Mouse (Mus musculus) forebrain, embryonic 13.5 days (tissue): Measurements from ENCODE around the gene Pou5f2. TPM values are rescaled to one million over a fixed set of nuclear protein-coding genes. Genes with fewer than 3 reads are reported as not detected.

Experiments used
- ATAC-seq: fragments of 200-750 bp; cut with Nextera tagmentation; 2 replicates; pipeline ENCODE4 v1.8.0; 2017
- H3K27ac ChIP-seq: fragments of 300-500 bp; sonication (generic); 2 replicates; pipeline ENCODE4 v1.5.1; 2015; ENCODE audit warnings: inconsistent platforms, mild to moderate bottlenecking, moderate library complexity
- H3K27me3 ChIP-seq: fragments of 300-500 bp; sonication (generic); 2 replicates; pipeline ENCODE4 v1.6.1; 2015; ENCODE audit warnings: mild to moderate bottlenecking, inconsistent platforms
- H3K36me3 ChIP-seq: fragments of 300-500 bp; sonication (generic); 2 replicates; pipeline ENCODE4 v1.6.1; 2015; ENCODE audit warnings: mild to moderate bottlenecking, inconsistent platforms; ENCODE audit not compliant: poor library complexity, severe bottlenecking
- H3K4me1 ChIP-seq: fragments of 300-500 bp; sonication (generic); 2 replicates; pipeline ENCODE4 v1.6.1; 2015; ENCODE audit warnings: inconsistent platforms
- H3K4me2 ChIP-seq: fragments of 300-500 bp; sonication (generic); 2 replicates; pipeline ENCODE4 v1.6.1; 2015; ENCODE audit warnings: inconsistent platforms, mild to moderate bottlenecking, moderate library complexity
- H3K4me3 ChIP-seq: fragments of 300-500 bp; sonication (generic); 2 replicates; pipeline ENCODE4 v1.5.1; 2015; ENCODE audit warnings: mild to moderate bottlenecking, inconsistent platforms
- H3K9ac ChIP-seq: fragments of 300-500 bp; sonication (generic); 2 replicates; pipeline ENCODE4 v1.6.1; 2015; ENCODE audit warnings: mild to moderate bottlenecking, inconsistent platforms
- H3K9me3 ChIP-seq: fragments of 300-500 bp; sonication (generic); replicated peaks from 2 replicates; pipeline ENCODE4 v1.6.1; 2016; ENCODE audit warnings: inconsistent platforms
- WGBS: fragments of 180-500 bp; shearing (Covaris S2); methylation state at CpG from one replicate; pipeline ENCODE4 v1.1.7; 2015; 5-methylcytosine and 5-hydroxymethylcytosine counted together
- polyA plus RNA-seq: library from polyadenylated mRNA; unstranded; fragments of >200 nt; fragmentation: Nextera tagmentation; extraction: Ambion mirVana; gene quantifications from 2 replicates; pipeline ENCODE4 v1.2.1, GENCODE M21; 2015

Gene Pou5f2
- 2.1 and 2.4 TPM in 2 replicates for polyA plus RNA-seq

GRCm38 (mm10) chr13:78024683-78025294 lies at the start of gene Pou5f2:
Gene Pou5f2 (plus strand): TSS chr13:78024902.
- Histone ChIP-seq H3K4me1 (no peaks in the 10 kb centered on the region), H3K27me3 (no peaks in the 10 kb centered on the region), H3K36me3 (no peaks in the 10 kb centered on the region), H3K4me2 (no peak within 1 kb of the TSS), H3K9ac (no peak within 1 kb of the TSS), H3K9me3 (no peaks in the 10 kb centered on the region), H3K27ac (no peak within 1 kb of the TSS), H3K4me3 (no peak within 1 kb of the TSS)
- ATAC-seq = 0 out of 2 replicates have a peak, but pooled peaks have one; percentile 24
- 61% methylated on average over 15 of the region's 15 CpGs for WGBS

DNA sequence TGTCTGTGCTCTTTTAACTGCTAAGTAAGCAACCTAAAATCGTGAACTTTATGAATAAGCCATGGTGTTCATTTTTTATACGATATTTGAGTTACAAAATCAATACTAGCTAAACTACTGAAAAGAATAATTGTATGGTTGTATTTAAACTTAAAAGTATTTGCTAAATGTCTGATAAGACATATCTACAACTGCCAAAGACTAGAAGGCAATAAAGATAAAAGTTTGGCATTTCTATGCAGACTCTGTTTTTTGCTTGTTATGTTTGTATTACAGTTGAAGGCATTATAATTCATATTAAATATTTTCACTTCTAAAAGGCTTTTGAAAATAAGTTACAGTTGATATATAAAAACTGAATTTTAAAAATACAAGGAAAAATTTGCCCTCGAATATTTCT lies 48.5 kb upstream of the Pou5f2 start:
- no peaks in the 10 kb centered on the region for H3K9me3 ChIP-seq
- no peak overlapping the region for H3K27ac ChIP-seq
- H3K4me3 ChIP-seq = no peak overlapping the region
- H3K4me2 ChIP-seq = no peak overlapping the region
- no peaks in the 10 kb centered on the region for H3K4me1 ChIP-seq
- no peak for ATAC-seq
- H3K9ac ChIP-seq = no peak overlapping the region
- H3K36me3 ChIP-seq = no peaks in the 10 kb centered on the region
- WGBS = 83% methylated on average over 3 of the region's 3 CpGs
- H3K27me3 ChIP-seq = no peaks in the 10 kb centered on the region

- H3K27ac ChIP-seq = no peak overlapping the region
- no peak overlapping the region for H3K4me2 ChIP-seq
- H3K36me3 ChIP-seq = no peaks in the 10 kb centered on the region
- H3K9ac ChIP-seq = no peak overlapping the region
- H3K4me3 ChIP-seq = no peak overlapping the region
- no peak for ATAC-seq
- H3K4me1 ChIP-seq = peaks cover 2% of the 10 kb centered on the region
- H3K9me3 ChIP-seq = no peaks in the 10 kb centered on the region
- H3K27me3 ChIP-seq = no peaks in the 10 kb centered on the region
- 59% methylated on average over 1 of the region's 1 CpGs for WGBS
These were observed 47.6 kb upstream of the Pou5f2 start for GRCm38 (mm10) chr13:77977121-77977520.

DNA sequence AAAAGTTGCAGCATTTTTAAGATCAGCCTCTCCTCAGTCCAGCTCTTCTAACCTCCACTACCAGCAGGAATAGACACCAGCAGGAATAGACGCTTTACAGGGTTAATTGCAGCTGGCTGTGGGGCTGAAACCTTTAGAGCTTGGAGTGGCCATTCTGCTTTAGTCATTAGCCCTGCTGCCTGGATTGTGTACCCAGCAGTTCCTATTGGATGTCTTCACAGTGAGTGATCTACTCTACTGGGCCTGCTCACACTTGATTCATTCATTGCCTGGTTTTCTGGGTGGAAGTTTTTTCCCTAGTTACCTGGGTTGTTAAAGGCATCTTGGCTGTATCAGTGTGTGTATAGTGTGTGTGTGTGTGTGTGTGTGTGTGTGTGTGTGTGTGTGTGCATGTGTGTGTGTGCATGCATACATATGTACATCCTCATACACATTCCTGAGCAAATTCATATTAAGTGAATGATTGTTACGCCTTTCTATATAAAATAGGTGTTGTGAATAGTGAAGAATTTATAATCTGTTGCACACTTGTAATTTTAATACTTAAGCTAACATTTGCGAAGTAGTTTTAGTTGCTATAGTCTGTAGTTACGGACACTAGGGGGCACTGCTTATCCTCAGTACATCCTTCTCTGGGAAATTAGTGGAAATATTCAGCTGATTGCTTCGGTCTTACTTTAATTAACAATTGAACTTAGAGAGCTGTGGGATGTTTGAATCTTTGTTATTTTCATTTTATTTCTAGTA lies 42.4 kb upstream of the Pou5f2 start:
- Histone ChIP-seq H3K4me2 (no peak overlapping the region), H3K36me3 (no peaks in the 10 kb centered on the region), H3K9ac (no peak overlapping the region), H3K27ac (peak overlapping the region; percentile 75), H3K27me3 (no peaks in the 10 kb centered on the region), H3K4me1 (peaks cover 13% of the 10 kb centered on the region), H3K4me3 (no peak overlapping the region), H3K9me3 (no peaks in the 10 kb centered on the region)
- WGBS = 18% methylated on average over 5 of the region's 5 CpGs
- ATAC-seq = peak; percentile 83

DNA sequence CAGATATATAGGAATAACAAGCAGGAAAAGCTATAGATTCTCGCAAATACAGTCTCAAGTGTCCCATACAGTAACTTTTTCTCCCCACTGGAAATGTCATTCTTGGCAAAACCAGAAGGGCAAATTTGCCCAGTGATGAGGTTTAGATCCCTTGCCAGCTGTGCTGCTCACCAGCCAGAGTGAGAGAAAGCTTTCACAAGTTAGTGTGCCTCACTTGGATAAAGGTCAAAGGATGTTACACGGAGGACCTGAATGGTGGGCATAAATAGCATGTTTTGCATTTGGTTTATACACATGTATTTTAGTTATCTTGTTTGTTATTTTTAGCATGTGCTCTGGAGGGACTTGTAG lies 41.9 kb upstream of the Pou5f2 start:
- ATAC-seq = peak; percentile 31
- Histone ChIP-seq H3K9ac (no peak overlapping the region), H3K27ac (0 out of 2 replicates have a peak overlapping the region, but pooled peaks have one; percentile 31), H3K4me1 (peaks cover 13% of the 10 kb centered on the region), H3K9me3 (no peaks in the 10 kb centered on the region), H3K4me3 (no peak overlapping the region), H3K27me3 (no peaks in the 10 kb centered on the region), H3K4me2 (0 out of 2 replicates have a peak overlapping the region, but pooled peaks have one; percentile 18), H3K36me3 (no peaks in the 10 kb centered on the region)
- WGBS = 41% methylated on average over 2 of the region's 2 CpGs

- H3K4me1 ChIP-seq = peaks cover 7% of the 10 kb centered on the region; the same call in 1 of the 2 replicates
- no peaks in the 10 kb centered on the region for H3K36me3 ChIP-seq
- no peaks in the 10 kb centered on the region for H3K27me3 ChIP-seq
- H3K9me3 ChIP-seq = no peaks in the 10 kb centered on the region
- peak overlapping the region; percentile 44; the same call in 1 of the 2 replicates for H3K27ac ChIP-seq
- H3K4me3 ChIP-seq = no peak overlapping the region
- WGBS = 70% methylated on average over 5 of the region's 5 CpGs
- no peak overlapping the region for H3K4me2 ChIP-seq
- no peak overlapping the region for H3K9ac ChIP-seq
- peak; percentile 60 for ATAC-seq
These were observed 33.4 kb upstream of the Pou5f2 start for GRCm38 (mm10) chr13:77991189-77991886.

DNA sequence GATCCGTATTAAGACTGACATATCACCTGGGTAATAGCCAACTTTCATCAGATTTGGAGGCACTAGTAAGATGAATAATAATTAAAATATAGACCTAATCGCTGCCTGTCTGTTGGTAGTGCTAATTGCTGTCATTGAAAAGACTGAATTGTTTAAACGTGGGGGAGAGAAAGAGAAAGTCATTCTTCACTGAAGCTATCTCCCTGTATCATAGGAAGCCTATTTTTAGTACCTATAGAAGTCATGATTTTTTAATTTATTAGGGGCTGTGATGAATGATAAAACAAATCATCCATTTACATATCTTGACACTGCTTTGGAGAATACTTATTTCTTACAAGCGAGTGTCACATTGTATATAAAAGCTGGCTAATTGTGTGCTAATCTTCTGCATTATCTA lies 20.1 kb upstream of the Pou5f2 start:
- peaks cover 7% of the 10 kb centered on the region for H3K4me1 ChIP-seq
- H3K9ac ChIP-seq = no peak overlapping the region
- H3K27me3 ChIP-seq = no peaks in the 10 kb centered on the region
- 42% methylated on average over 4 of the region's 4 CpGs for WGBS
- H3K36me3 ChIP-seq = no peaks in the 10 kb centered on the region
- no peak overlapping the region for H3K4me3 ChIP-seq
- H3K9me3 ChIP-seq = no peaks in the 10 kb centered on the region
- H3K4me2 ChIP-seq = no peak overlapping the region
- peak; percentile 31; the same call in 1 of the 2 replicates for ATAC-seq
- no peak overlapping the region for H3K27ac ChIP-seq

DNA sequence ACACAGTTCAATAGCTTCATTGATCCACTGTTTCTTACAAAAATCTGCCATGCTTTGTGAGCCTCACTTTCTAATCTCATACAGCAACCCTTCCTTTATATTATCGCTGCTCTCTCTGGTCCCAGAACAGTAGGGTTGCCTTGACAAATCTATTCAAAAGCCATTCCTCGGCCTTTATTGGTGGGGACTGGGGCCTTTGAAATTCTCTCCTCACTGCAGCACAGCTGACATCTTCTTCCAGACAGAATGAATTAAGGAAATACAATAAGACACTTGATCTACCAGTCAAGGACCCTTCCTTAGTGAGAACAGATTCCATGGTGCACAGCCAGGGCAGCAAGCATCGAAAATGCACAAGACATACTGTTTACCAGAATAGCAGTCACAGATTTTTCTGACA lies 19.4 kb upstream of the Pou5f2 start:
- 2% methylated on average over 3 of the region's 3 CpGs for WGBS

DNA sequence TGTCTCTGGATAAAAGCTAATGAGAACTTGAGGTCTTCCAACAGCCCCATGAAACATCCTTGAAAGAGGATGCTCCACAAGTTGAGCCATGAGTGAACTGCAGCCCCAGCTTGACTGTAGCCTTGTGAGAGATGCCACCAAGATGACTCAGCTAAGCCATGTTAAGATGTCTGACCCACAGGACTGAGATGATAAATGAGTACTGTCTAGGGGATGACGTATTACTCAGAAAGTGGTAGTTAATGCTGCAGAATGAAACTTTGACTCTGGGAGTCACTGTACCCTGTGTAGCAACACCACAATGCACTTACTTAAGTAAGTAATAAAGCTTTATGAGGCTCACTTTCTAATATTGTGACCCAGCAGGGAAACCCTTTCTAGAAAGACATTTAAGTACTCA lies 14.5 kb upstream of the Pou5f2 start:
- Histone ChIP-seq H3K27ac (no peak overlapping the region), H3K27me3 (no peaks in the 10 kb centered on the region), H3K4me2 (no peak overlapping the region), H3K9ac (no peak overlapping the region), H3K4me1 (peaks cover 4% of the 10 kb centered on the region), H3K9me3 (no peaks in the 10 kb centered on the region), H3K4me3 (no peak overlapping the region), H3K36me3 (peaks cover 8% of the 10 kb centered on the region; the same call in 1 of the 2 replicates)
- WGBS = 94% methylated on average over 1 of the region's 1 CpGs
- ATAC-seq = no peak

More for the DNA sequence above, 19.4 kb upstream of the Pou5f2 start:
- Histone ChIP-seq H3K9me3 (no peaks in the 10 kb centered on the region), H3K27me3 (no peaks in the 10 kb centered on the region), H3K4me3 (no peak overlapping the region), H3K4me1 (peaks cover 7% of the 10 kb centered on the region), H3K27ac (peak overlapping the region; percentile 5; the same call in 1 of the 2 replicates), H3K4me2 (no peak overlapping the region), H3K36me3 (peaks cover 7% of the 10 kb centered on the region; the same call in 1 of the 2 replicates), H3K9ac (no peak overlapping the region)
- ATAC-seq = peak; percentile 80; the same call in 1 of the 2 replicates

DNA sequence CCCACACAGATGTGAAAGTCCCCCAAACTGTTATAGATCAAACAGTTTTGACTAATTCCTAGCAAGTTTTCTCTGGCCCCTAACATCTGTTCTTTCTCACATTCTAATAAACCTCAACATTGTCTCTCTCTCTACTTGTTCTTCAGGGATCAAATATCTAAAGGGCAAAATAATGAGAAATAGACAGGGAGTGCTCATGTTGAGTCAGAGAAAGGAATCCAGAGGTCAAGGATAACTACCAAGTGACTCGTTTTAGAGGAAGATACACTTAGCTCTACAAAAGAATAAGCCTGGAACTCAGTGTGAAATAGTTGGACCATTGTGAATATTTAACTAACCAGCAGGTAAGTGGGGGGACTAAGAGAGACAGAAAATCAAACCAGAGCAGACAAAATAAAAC lies 8.1 kb downstream of the Pou5f2 start:
- no peaks in the 10 kb centered on the region for H3K27me3 ChIP-seq
- WGBS = 41% methylated on average over 1 of the region's 1 CpGs
- no peak for ATAC-seq

GRCm38 (mm10) chr13:78037203-78037602 lies 12.5 kb downstream of the Pou5f2 start:
- no peak overlapping the region for H3K4me2 ChIP-seq
- H3K9me3 ChIP-seq = no peaks in the 10 kb centered on the region
- ATAC-seq = no peak
- H3K36me3 ChIP-seq = no peaks in the 10 kb centered on the region
- H3K9ac ChIP-seq = no peak overlapping the region
- 76% methylated on average over 1 of the region's 1 CpGs for WGBS
- no peak overlapping the region for H3K4me3 ChIP-seq
- H3K4me1 ChIP-seq = no peaks in the 10 kb centered on the region
- no peak overlapping the region for H3K27ac ChIP-seq
- H3K27me3 ChIP-seq = no peaks in the 10 kb centered on the region

More for the DNA sequence above, 8.1 kb downstream of the Pou5f2 start:
- Histone ChIP-seq H3K4me2 (no peak overlapping the region), H3K9me3 (no peaks in the 10 kb centered on the region), H3K36me3 (no peaks in the 10 kb centered on the region), H3K4me1 (no peaks in the 10 kb centered on the region), H3K27ac (no peak overlapping the region), H3K9ac (no peak overlapping the region), H3K4me3 (no peak overlapping the region)

DNA sequence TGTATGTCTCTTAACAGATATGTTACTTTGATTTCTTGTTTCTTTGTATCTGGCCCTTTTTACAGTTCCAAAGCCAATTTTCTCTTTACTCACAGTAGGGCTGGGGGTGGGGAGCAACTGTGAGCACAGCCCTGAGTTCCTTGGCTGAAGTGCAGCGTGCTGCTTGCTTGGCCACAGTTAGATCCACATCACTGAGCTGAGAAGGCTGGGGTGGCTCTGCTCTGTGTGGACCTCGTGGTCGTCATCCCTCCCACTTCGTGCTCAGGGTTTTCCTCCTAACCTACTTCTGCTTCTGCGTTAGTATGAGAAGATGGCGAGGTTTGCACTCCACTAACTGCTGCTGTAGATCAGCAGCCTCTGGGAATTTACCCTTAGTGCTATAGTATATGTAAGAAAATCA lies 18.5 kb downstream of the Pou5f2 start:
- H3K9me3 ChIP-seq = no peaks in the 10 kb centered on the region
- H3K27me3 ChIP-seq = no peaks in the 10 kb centered on the region
- H3K4me2 ChIP-seq = no peak overlapping the region
- no peak overlapping the region for H3K4me3 ChIP-seq
- 73% methylated on average over 6 of the region's 6 CpGs for WGBS
- H3K9ac ChIP-seq = no peak overlapping the region
- no peaks in the 10 kb centered on the region for H3K4me1 ChIP-seq
- H3K27ac ChIP-seq = no peak overlapping the region
- no peak for ATAC-seq
- no peaks in the 10 kb centered on the region for H3K36me3 ChIP-seq
